Mouse (Mus musculus) hindbrain, embryonic 16.5 days (tissue): ENCODE results near the gene Alkbh1. TPM values are rescaled to one million over a fixed set of nuclear protein-coding genes. Genes with fewer than 3 reads are reported as not detected.

ENCODE experiments used
- ATAC-seq: fragments of 200-750 bp; cut with Nextera tagmentation; 2 replicates; pipeline ENCODE4 v1.8.0; 2017; ENCODE audit warnings: moderate TSS enrichment, moderate library complexity
- H3K27ac ChIP-seq: fragments of 300-500 bp; sonication (generic); 2 replicates; pipeline ENCODE4 v1.5.1; 2014; ENCODE audit warnings: low read depth, mild to moderate bottlenecking, control low read depth, low read length, moderate library complexity
- H3K27me3 ChIP-seq: fragments of 300-500 bp; sonication (generic); replicated peaks from 2 replicates; pipeline ENCODE4 v1.6.1; 2014; ENCODE audit warnings: low read length; ENCODE audit not compliant: control insufficient read depth, insufficient read depth
- H3K36me3 ChIP-seq: fragments of 300-500 bp; sonication (generic); 2 replicates; pipeline ENCODE4 v1.6.1; 2014; ENCODE audit warnings: mild to moderate bottlenecking, low read length, moderate library complexity, mixed read lengths; ENCODE audit not compliant: control insufficient read depth, insufficient read depth
- H3K4me1 ChIP-seq: fragments of 300-500 bp; sonication (generic); 2 replicates; pipeline ENCODE4 v1.6.1; 2014; ENCODE audit warnings: low read depth, low read length; ENCODE audit not compliant: control insufficient read depth, insufficient read depth
- H3K4me2 ChIP-seq: fragments of 300-500 bp; sonication (generic); 2 replicates; pipeline ENCODE4 v1.6.1; 2014; ENCODE audit warnings: mild to moderate bottlenecking, low read length, control low read depth, moderate library complexity
- H3K4me3 ChIP-seq: fragments of 300-500 bp; sonication (generic); 2 replicates; pipeline ENCODE4 v1.5.1; 2014; ENCODE audit warnings: mild to moderate bottlenecking, low read length, control low read depth, moderate library complexity
- H3K9ac ChIP-seq: fragments of 300-500 bp; sonication (generic); 2 replicates; pipeline ENCODE4 v1.6.1; 2014; ENCODE audit warnings: low read depth, mild to moderate bottlenecking, control low read depth, low read length, moderate library complexity
- H3K9me3 ChIP-seq: fragments of 300-500 bp; sonication (generic); 2 replicates; pipeline ENCODE4 v1.6.1; 2014; ENCODE audit warnings: mild to moderate bottlenecking, low read length, moderate library complexity; ENCODE audit not compliant: control insufficient read depth
- WGBS: fragments of 180-500 bp; shearing (Covaris S2); extraction: QIAGEN DNeasy Blood & Tissue Kit; methylation state at CpG from one replicate; pipeline ENCODE4 v1.1.7; 2014; 5-methylcytosine and 5-hydroxymethylcytosine counted together
- polyA plus RNA-seq: library from polyadenylated mRNA; unstranded; fragments of >200 nt; fragmentation: Nextera tagmentation; extraction: Ambion mirVana; gene quantifications from 2 replicates; pipeline ENCODE4 v1.2.1, GENCODE M21; 2015

Alkbh1 gene
- polyA plus RNA-seq, 1 experiment from 2014 or later, result 35.4 TPM

- no peak overlapping the region for H3K9ac ChIP-seq
- H3K27me3 ChIP-seq, result no peaks in the 10 kb centered on the region
- no peak overlapping the region for H3K4me3 ChIP-seq
- peak overlapping the region; percentile 73 for H3K4me2 ChIP-seq
- no peaks in the 10 kb centered on the region for H3K9me3 ChIP-seq
- peaks cover 15% of the 10 kb centered on the region for H3K4me1 ChIP-seq
- no peaks in the 10 kb centered on the region for H3K36me3 ChIP-seq
- no peak overlapping the region for H3K27ac ChIP-seq
- ATAC-seq, result no peak
- WGBS, result 69% methylated on average over 3 of the region's 3 CpGs
Observed at GRCm38 (mm10) chr12:87389231-87389630, 54.6 kb downstream of the Alkbh1 start.

- peak within 1 kb of the TSS; percentile 95 for H3K4me2 ChIP-seq
- H3K4me1 ChIP-seq, result peaks cover 15% of the 10 kb centered on the region
- ATAC-seq, result peak; percentile 99
- H3K9me3 ChIP-seq, result no peaks in the 10 kb centered on the region
- no peaks in the 10 kb centered on the region for H3K36me3 ChIP-seq
- peak within 1 kb of the TSS; percentile 85 for H3K27ac ChIP-seq
- WGBS, result under 1% methylated on average over 45 of the region's 45 CpGs
- peak within 1 kb of the TSS; percentile 100 for H3K4me3 ChIP-seq
- no peaks in the 10 kb centered on the region for H3K27me3 ChIP-seq
- H3K9ac ChIP-seq, result peak within 1 kb of the TSS; percentile 94
Observed at GRCm38 (mm10) chr12:87388122-87388774, 55.6 kb downstream of the Alkbh1 start, which contains the start of gene Sptlc2. Gene Sptlc2 (minus strand): TSS chr12:87388355.

- WGBS, result 1% methylated on average over 36 of the region's 65 CpGs
- Histone ChIP-seq H3K9ac (peak overlapping the region; percentile 94), H3K4me3 (peak overlapping the region; percentile 100), H3K27ac (peak overlapping the region; percentile 85), H3K27me3 (no peaks in the 10 kb centered on the region), H3K36me3 (no peaks in the 10 kb centered on the region), H3K4me1 (peaks cover 15% of the 10 kb centered on the region), H3K4me2 (peak overlapping the region; percentile 95), H3K9me3 (no peaks in the 10 kb centered on the region)
- ATAC-seq, result peak; percentile 3
Observed at GRCm38 (mm10) chr12:87387171-87388121, 56.4 kb downstream of the Alkbh1 start.

GRCm38 (mm10) chr12:87385051-87385450 lies 58.8 kb downstream of the Alkbh1 start:
- Histone ChIP-seq H3K4me1 (peaks cover 15% of the 10 kb centered on the region), H3K4me3 (no peak overlapping the region), H3K9ac (no peak overlapping the region), H3K27ac (no peak overlapping the region), H3K27me3 (no peaks in the 10 kb centered on the region), H3K9me3 (no peaks in the 10 kb centered on the region), H3K4me2 (no peak overlapping the region), H3K36me3 (no peaks in the 10 kb centered on the region)
- no peak for ATAC-seq
- whole genome bisulfite sequencing, result 92% methylated on average over 3 of the region's 3 CpGs

- H3K4me3 ChIP-seq, result no peak overlapping the region
- H3K27me3 ChIP-seq, result no peaks in the 10 kb centered on the region
- WGBS, result 85% methylated on average over 2 of the region's 2 CpGs
- H3K4me2 ChIP-seq, result no peak overlapping the region
- H3K9ac ChIP-seq, result no peak overlapping the region
- no peak for ATAC-seq
- no peaks in the 10 kb centered on the region for H3K36me3 ChIP-seq
- no peaks in the 10 kb centered on the region for H3K9me3 ChIP-seq
- no peak overlapping the region for H3K27ac ChIP-seq
- H3K4me1 ChIP-seq, result peaks cover 3% of the 10 kb centered on the region
Observed at GRCm38 (mm10) chr12:87381380-87381682, 62.5 kb downstream of the Alkbh1 start.

GRCm38 (mm10) chr12:87380586-87381379 lies 63.0 kb downstream of the Alkbh1 start:
- no peak for ATAC-seq
- WGBS, result 87% methylated on average over 10 of the region's 10 CpGs

GRCm38 (mm10) chr12:87379496-87379895 lies 64.3 kb downstream of the Alkbh1 start:
- H3K27ac ChIP-seq, result no peak overlapping the region
- no peak overlapping the region for H3K4me2 ChIP-seq
- no peaks in the 10 kb centered on the region for H3K36me3 ChIP-seq
- H3K27me3 ChIP-seq, result no peaks in the 10 kb centered on the region
- no peak overlapping the region for H3K4me3 ChIP-seq
- WGBS, result 79% methylated on average over 2 of the region's 2 CpGs
- H3K4me1 ChIP-seq, result no peaks in the 10 kb centered on the region
- no peak overlapping the region for H3K9ac ChIP-seq
- no peaks in the 10 kb centered on the region for H3K9me3 ChIP-seq
- no peak for ATAC-seq

More at GRCm38 (mm10) chr12:87380586-87381379, 63.0 kb downstream of the Alkbh1 start:
- Histone ChIP-seq H3K9me3 (no peaks in the 10 kb centered on the region), H3K4me3 (no peak overlapping the region), H3K27ac (no peak overlapping the region), H3K36me3 (no peaks in the 10 kb centered on the region), H3K4me2 (no peak overlapping the region), H3K4me1 (no peaks in the 10 kb centered on the region), H3K27me3 (no peaks in the 10 kb centered on the region), H3K9ac (no peak overlapping the region)
